Mouse (Mus musculus): ENCODE results near the gene Lrpprc. TPM values are rescaled to one million over a fixed set of nuclear protein-coding genes. Genes with fewer than 3 reads are reported as not detected.

The Lrpprc gene
- polyA plus RNA-seq, 1 experiment from 2014 or later, result 47.5 TPM

GRCm38 (mm10) chr17:84657782-84658181, 132.8 kb downstream of the Lrpprc start:
- Histone ChIP-seq H3K9ac (ENCODE audit: low read depth, low read length) (no peak overlapping the region), H3K4me1 (ENCODE audit: control insufficient read depth, insufficient read depth, low read length) (peaks cover 15% of the 10 kb centered on the region), H3K4me3 (ENCODE audit: low read depth, low read length) (no peak overlapping the region), H3K27ac (ENCODE audit: low read length) (peak overlapping the region; percentile 68), H3K36me3 (ENCODE audit: control insufficient read depth, insufficient read depth, low read length) (no peaks in the 10 kb centered on the region), H3K4me2 (ENCODE audit: low read length) (no peak overlapping the region), H3K9me3 (replicated peaks; ENCODE audit: control insufficient read depth, low read length, poor library complexity, severe bottlenecking) (no peaks in the 10 kb centered on the region), H3K27me3 (ENCODE audit: control insufficient read depth, insufficient read depth, low read depth, low read length) (no peaks in the 10 kb centered on the region)
- 75% methylated on average over 7 of the region's 7 CpGs for WGBS
- no peak for ATAC-seq

GRCm38 (mm10) chr17:84657422-84657732, 133.2 kb downstream of the Lrpprc start:
- H3K4me3 ChIP-seq (ENCODE audit: low read depth, low read length), result no peak overlapping the region
- 67% methylated on average over 3 of the region's 3 CpGs for WGBS
- no peaks in the 10 kb centered on the region for H3K27me3 ChIP-seq (ENCODE audit: control insufficient read depth, insufficient read depth, low read depth, low read length)
- H3K9me3 ChIP-seq (replicated peaks; ENCODE audit: control insufficient read depth, low read length, poor library complexity, severe bottlenecking), result no peaks in the 10 kb centered on the region
- no peak overlapping the region for H3K9ac ChIP-seq (ENCODE audit: low read depth, low read length)
- H3K4me1 ChIP-seq (ENCODE audit: control insufficient read depth, insufficient read depth, low read length), result peaks cover 15% of the 10 kb centered on the region
- no peaks in the 10 kb centered on the region for H3K36me3 ChIP-seq (ENCODE audit: control insufficient read depth, insufficient read depth, low read length)
- peak overlapping the region; percentile 68 for H3K27ac ChIP-seq (ENCODE audit: low read length)
- ATAC-seq, result peak; percentile 55
- no peak overlapping the region for H3K4me2 ChIP-seq (ENCODE audit: low read length)

- no peak overlapping the region for H3K4me3 ChIP-seq (ENCODE audit: low read depth, low read length)
- no peaks in the 10 kb centered on the region for H3K36me3 ChIP-seq (ENCODE audit: control insufficient read depth, insufficient read depth, low read length)
- no peaks in the 10 kb centered on the region for H3K27me3 ChIP-seq (ENCODE audit: control insufficient read depth, insufficient read depth, low read depth, low read length)
- H3K9me3 ChIP-seq (replicated peaks; ENCODE audit: control insufficient read depth, low read length, poor library complexity, severe bottlenecking), result no peaks in the 10 kb centered on the region
- H3K4me1 ChIP-seq (ENCODE audit: control insufficient read depth, insufficient read depth, low read length), result peaks cover 15% of the 10 kb centered on the region
- peak overlapping the region; percentile 68 for H3K27ac ChIP-seq (ENCODE audit: low read length)
- 0 out of 2 replicates have a peak overlapping the region, but pooled peaks have one; percentile 3 for H3K4me2 ChIP-seq (ENCODE audit: low read length)
- no peak overlapping the region for H3K9ac ChIP-seq (ENCODE audit: low read depth, low read length)
- peak; percentile 81 for ATAC-seq
- WGBS, result 51% methylated on average over 19 of the region's 19 CpGs
These were observed 133.8 kb downstream of the Lrpprc start for GRCm38 (mm10) chr17:84656653-84657421.

DNA sequence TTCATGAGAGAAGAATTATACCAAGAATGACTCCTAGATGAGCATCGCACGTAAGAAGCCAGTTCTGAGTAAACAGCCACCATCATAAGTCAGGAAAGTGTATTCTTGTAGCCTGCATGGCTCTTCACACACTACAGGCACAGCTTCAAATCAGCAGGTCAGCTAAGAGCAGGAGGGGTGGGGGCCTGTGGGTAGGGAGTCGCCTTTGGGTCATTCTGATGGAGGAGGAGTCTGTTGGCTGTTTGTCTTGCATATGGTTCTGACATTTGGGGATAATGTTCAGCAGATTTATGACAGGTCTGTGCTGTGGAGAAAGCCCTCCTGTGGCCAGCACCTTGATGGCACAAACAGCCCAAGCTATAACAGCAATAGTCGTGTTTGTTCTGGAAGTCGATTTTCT, 134.4 kb downstream of the Lrpprc start:
- Histone ChIP-seq H3K27me3 (ENCODE audit: control insufficient read depth, insufficient read depth, low read depth, low read length) (no peaks in the 10 kb centered on the region), H3K4me3 (ENCODE audit: low read depth, low read length) (no peak overlapping the region), H3K36me3 (ENCODE audit: control insufficient read depth, insufficient read depth, low read length) (no peaks in the 10 kb centered on the region), H3K4me2 (ENCODE audit: low read length) (no peak overlapping the region), H3K9me3 (replicated peaks; ENCODE audit: control insufficient read depth, low read length, poor library complexity, severe bottlenecking) (no peaks in the 10 kb centered on the region), H3K9ac (ENCODE audit: low read depth, low read length) (no peak overlapping the region), H3K4me1 (ENCODE audit: control insufficient read depth, insufficient read depth, low read length) (peaks cover 15% of the 10 kb centered on the region), H3K27ac (ENCODE audit: low read length) (peak overlapping the region; percentile 68)
- peak; percentile 39; the same call in 1 of the 2 replicates for ATAC-seq
- 68% methylated on average over 5 of the region's 5 CpGs for WGBS

Other genes starting within 250 kb of the Lrpprc start
- 38.8 and 40.6 TPM in 2 replicates for gene Dync2li1, start 164.3 kb downstream of the Lrpprc start, polyA plus RNA-seq (2015; fragmentation: Nextera tagmentation; extraction: Ambion mirVana)
- gene Abcg8, start 114.5 kb downstream of the Lrpprc start, polyA plus RNA-seq (2015; fragmentation: Nextera tagmentation; extraction: Ambion mirVana), result 0.08 TPM in 1 of 2 replicates, not detected in the other
- 1.5 and 2.7 TPM in 2 replicates for gene Abcg5, start 107.8 kb downstream of the Lrpprc start, polyA plus RNA-seq (2015; fragmentation: Nextera tagmentation; extraction: Ambion mirVana)
- gene Ppm1b, start 166.0 kb upstream of the Lrpprc start, polyA plus RNA-seq (2015; fragmentation: Nextera tagmentation; extraction: Ambion mirVana), result 74.1 and 79.2 TPM in 2 replicates
- 0.20 and 0.27 TPM in 2 replicates for gene Slc3a1, start 237.6 kb upstream of the Lrpprc start, polyA plus RNA-seq (2015; fragmentation: Nextera tagmentation; extraction: Ambion mirVana)

All from midbrain, embryonic 16.5 days (tissue).